Mouse (Mus musculus): ENCODE measurements at regions not wholly inside any gene's neighbourhood (a gene's known extent, or its start where the extent isn't known, plus 50 kb on each side); places are given as distances from the start of the nearest gene placed in this dataset.
A peak's percentile ranks its signal among the peaks of the same experiment; 100 is the strongest.

GRCm38 (mm10) chr2:99236968-99237367 lies 569.9 kb upstream of the Gm10800 start:
- DNase-seq (ENCODE audit: low spot score in 2 of 2), result peak; percentile 37 to 60
- H3K27ac ChIP-seq, result no peak overlapping the region
- peak; percentile 89 for TF ChIP-seq CTCF (conservative IDR thresholded peaks at IDR 0.05)
- peak overlapping the region; percentile 14; the same call in 1 of the 2 replicates for H3K4me3 ChIP-seq

Data from layer of hippocampus, adult 2 months (tissue).